Mouse (Mus musculus) C2C12 (cell line): Measurements from ENCODE around the gene Trp53i11.

Experiments used
- CTCF ChIP-seq: IDR thresholded peaks from one replicate; pipeline ENCODE4 v1.5.1; 2011; ENCODE audit not compliant: control insufficient read depth, insufficient read depth, insufficient read length
- FOSL1 ChIP-seq: IDR thresholded peaks from one replicate; pipeline ENCODE4 v1.8.0; 2011; ENCODE audit warnings: mild to moderate bottlenecking, low read length; ENCODE audit not compliant: poor library complexity, insufficient read depth, severe bottlenecking
- MYOD1 ChIP-seq: IDR thresholded peaks from one replicate; pipeline ENCODE4 v1.6.1; 2011; ENCODE audit warnings: low read depth; ENCODE audit not compliant: control insufficient read depth, insufficient read length
- USF1 ChIP-seq: IDR thresholded peaks from one replicate; pipeline ENCODE4 v1.6.1; 2011; ENCODE audit warnings: low read depth, mild to moderate bottlenecking, control low read depth, moderate library complexity

GRCm38 (mm10) chr2:93199531-93199974 is 12.2 kb downstream of the Trp53i11 start:
- TF ChIP-seq USF1 (no peak), MYOD1 (no peak), CTCF (peak; percentile 95), FOSL1 (no peak)
